Mouse (Mus musculus): ENCODE measurements at regions not wholly inside any gene's neighbourhood (a gene's known extent, or its start where the extent isn't known, plus 50 kb on each side); places are given as distances from the start of the nearest gene placed in this dataset.

GRCm38 (mm10) chr13:102576871-102577662 lies 116.3 kb upstream of the Cd180 start:
- H3K27ac ChIP-seq (ENCODE audit: low read depth), result no peak overlapping the region
- H3K4me1 ChIP-seq (ENCODE audit: insufficient read depth), result no peaks in the 10 kb centered on the region
- H3K9me3 ChIP-seq (ENCODE audit: low read length), result no peaks in the 10 kb centered on the region
- no peaks in the 10 kb centered on the region for H3K27me3 ChIP-seq (ENCODE audit: insufficient read depth, low read length)
- ATAC-seq (no peak), DNase-seq (no peak)
- no peak overlapping the region for H3K4me3 ChIP-seq (ENCODE audit: low read depth, low read length)
- TF ChIP-seq CTCF (IDR thresholded peaks at IDR 0.05; ENCODE audit: low read depth) (no peak), EP300 (IDR thresholded peaks at IDR 0.05; ENCODE audit: low read depth) (no peak)
- 80% methylated on average over 7 of the region's 7 CpGs for whole genome bisulfite sequencing (ENCODE audit: insufficient replicate concordance)
- H3K36me3 ChIP-seq (replicated peaks; ENCODE audit: insufficient read depth, low read length), result no peaks in the 10 kb centered on the region
- H3K4me2 ChIP-seq (ENCODE audit: low read depth, low read length), result no peak overlapping the region
- no peak overlapping the region for H3K9ac ChIP-seq (replicated peaks)

DNA sequence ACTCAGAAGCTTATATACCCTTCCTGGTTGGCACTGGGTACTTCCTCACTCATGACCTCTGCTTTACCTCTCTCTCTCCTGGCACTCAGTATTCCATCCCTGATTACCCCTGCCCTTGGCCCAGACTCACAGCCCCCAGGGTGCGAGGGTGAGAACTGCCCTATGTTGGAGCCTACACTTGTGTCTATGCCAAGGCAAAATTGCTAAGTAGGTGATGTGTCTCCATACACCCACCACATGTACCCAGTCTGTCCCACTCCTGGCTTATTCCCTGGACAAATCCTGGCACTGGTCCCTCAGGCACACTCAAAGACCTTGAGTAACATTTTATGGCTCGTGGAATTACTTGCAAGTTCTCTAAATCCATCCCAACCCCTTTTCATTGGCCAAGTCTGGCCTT lies 114.5 kb upstream of the Cd180 start:
- no peaks in the 10 kb centered on the region for H3K27me3 ChIP-seq (ENCODE audit: insufficient read depth, low read length)
- H3K27ac ChIP-seq (ENCODE audit: low read depth), result no peak overlapping the region
- no peak overlapping the region for H3K4me2 ChIP-seq (ENCODE audit: low read depth, low read length)
- WGBS (ENCODE audit: insufficient replicate concordance), result 68% methylated on average over 2 of the region's 2 CpGs
- no peak overlapping the region for H3K4me3 ChIP-seq (ENCODE audit: low read depth, low read length)
- H3K4me1 ChIP-seq (ENCODE audit: insufficient read depth), result peaks cover 5% of the 10 kb centered on the region; the same call in 1 of the 2 replicates
- DNase-seq (no peak), ATAC-seq (no peak)
- H3K9ac ChIP-seq (replicated peaks), result no peak overlapping the region
- no peaks in the 10 kb centered on the region for H3K9me3 ChIP-seq (ENCODE audit: low read length)
- H3K36me3 ChIP-seq (replicated peaks; ENCODE audit: insufficient read depth, low read length), result no peaks in the 10 kb centered on the region
- TF ChIP-seq EP300 (IDR thresholded peaks at IDR 0.05; ENCODE audit: low read depth), result no peak
- no peak for TF ChIP-seq CTCF (IDR thresholded peaks at IDR 0.05; ENCODE audit: low read depth)

DNA sequence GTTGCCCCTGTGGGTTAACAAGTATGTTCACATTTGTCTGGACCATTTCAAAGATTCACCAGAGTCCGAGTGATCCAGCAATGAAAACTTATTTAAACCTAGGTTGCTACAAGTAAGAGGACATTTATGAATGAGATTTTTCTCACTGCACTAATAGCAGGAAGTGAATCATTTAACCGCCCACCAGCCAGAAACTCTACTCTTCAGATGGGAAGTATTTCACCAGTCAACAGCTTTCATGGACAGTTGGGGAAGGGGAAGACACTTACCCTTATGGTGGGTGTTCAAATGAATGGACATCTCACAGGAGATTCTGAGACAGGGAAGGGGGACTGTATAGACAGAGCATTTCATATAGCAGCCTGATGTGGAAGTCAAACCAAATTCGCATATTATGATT lies 113.7 kb upstream of the Cd180 start:
- H3K4me3 ChIP-seq (ENCODE audit: low read depth, low read length), result no peak overlapping the region
- no peaks in the 10 kb centered on the region for H3K36me3 ChIP-seq (replicated peaks; ENCODE audit: insufficient read depth, low read length)
- WGBS (ENCODE audit: insufficient replicate concordance), result 71% methylated on average over 3 of the region's 3 CpGs
- H3K4me1 ChIP-seq (ENCODE audit: insufficient read depth), result peaks cover 5% of the 10 kb centered on the region; the same call in 1 of the 2 replicates
- TF ChIP-seq EP300 (IDR thresholded peaks at IDR 0.05; ENCODE audit: low read depth) (no peak), CTCF (IDR thresholded peaks at IDR 0.05; ENCODE audit: low read depth) (no peak)
- DNase-seq (no peak), ATAC-seq (no peak)
- H3K9ac ChIP-seq (replicated peaks), result no peak overlapping the region
- no peaks in the 10 kb centered on the region for H3K9me3 ChIP-seq (ENCODE audit: low read length)
- H3K4me2 ChIP-seq (ENCODE audit: low read depth, low read length), result no peak overlapping the region
- no peaks in the 10 kb centered on the region for H3K27me3 ChIP-seq (ENCODE audit: insufficient read depth, low read length)
- no peak overlapping the region for H3K27ac ChIP-seq (ENCODE audit: low read depth)

GRCm38 (mm10) chr13:102583984-102584645 lies 109.2 kb upstream of the Cd180 start:
- no peak for DNase-seq
- no peaks in the 10 kb centered on the region for H3K27me3 ChIP-seq (ENCODE audit: insufficient read depth, low read length)
- no peak overlapping the region for H3K27ac ChIP-seq (ENCODE audit: low read depth)
- H3K4me1 ChIP-seq (ENCODE audit: insufficient read depth), result peaks cover 5% of the 10 kb centered on the region; the same call in 1 of the 2 replicates
- ATAC-seq, result no peak
- no peak overlapping the region for H3K4me2 ChIP-seq (ENCODE audit: low read depth, low read length)
- no peaks in the 10 kb centered on the region for H3K36me3 ChIP-seq (replicated peaks; ENCODE audit: insufficient read depth, low read length)
- no peak overlapping the region for H3K4me3 ChIP-seq (ENCODE audit: low read depth, low read length)
- H3K9ac ChIP-seq (replicated peaks), result no peak overlapping the region
- no peaks in the 10 kb centered on the region for H3K9me3 ChIP-seq (ENCODE audit: low read length)
- TF ChIP-seq EP300 (IDR thresholded peaks at IDR 0.05; ENCODE audit: low read depth) (no peak), CTCF (IDR thresholded peaks at IDR 0.05; ENCODE audit: low read depth) (no peak)
- 65% methylated on average over 12 of the region's 12 CpGs for WGBS (ENCODE audit: insufficient replicate concordance)

DNA sequence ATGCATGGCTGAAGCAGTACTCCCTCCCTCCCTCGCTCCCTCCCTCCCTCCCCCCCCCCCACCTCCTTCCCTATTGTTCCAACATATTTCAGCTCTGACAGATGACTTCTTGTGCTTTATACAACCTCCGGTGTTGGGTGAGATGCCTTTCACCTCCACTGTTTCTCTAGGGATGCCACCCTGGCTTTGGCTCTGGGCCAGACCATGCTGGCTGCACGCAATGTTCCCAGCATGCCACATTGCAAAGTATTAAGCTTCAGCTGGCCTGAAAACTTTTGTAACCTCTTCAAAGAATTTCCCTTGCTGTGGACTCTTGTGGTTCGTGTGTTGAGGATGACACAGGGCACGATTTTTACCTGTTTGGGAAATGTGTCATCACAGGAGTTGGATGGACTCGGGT lies 107.1 kb upstream of the Cd180 start:
- TF ChIP-seq EP300 (IDR thresholded peaks at IDR 0.05; ENCODE audit: low read depth) (no peak), CTCF (IDR thresholded peaks at IDR 0.05; ENCODE audit: low read depth) (no peak)

GRCm38 (mm10) chr13:102589680-102590435 lies 103.5 kb upstream of the Cd180 start:
- Histone ChIP-seq H3K9ac (replicated peaks) (no peak overlapping the region), H3K4me1 (ENCODE audit: insufficient read depth) (0 out of 2 replicates have a peak, but pooled peaks cover 5% of the 10 kb centered on the region), H3K4me3 (ENCODE audit: low read depth, low read length) (no peak overlapping the region), H3K4me2 (ENCODE audit: low read depth, low read length) (no peak overlapping the region), H3K9me3 (ENCODE audit: low read length) (no peaks in the 10 kb centered on the region), H3K27ac (ENCODE audit: low read depth) (no peak overlapping the region), H3K27me3 (ENCODE audit: insufficient read depth, low read length) (no peaks in the 10 kb centered on the region), H3K36me3 (replicated peaks; ENCODE audit: insufficient read depth, low read length) (no peaks in the 10 kb centered on the region)
- ATAC-seq (no peak), DNase-seq (no peak)
- no peak for TF ChIP-seq EP300 (IDR thresholded peaks at IDR 0.05; ENCODE audit: low read depth)
- no peak for TF ChIP-seq CTCF (IDR thresholded peaks at IDR 0.05; ENCODE audit: low read depth)
- 78% methylated on average over 18 of the region's 18 CpGs for WGBS (ENCODE audit: insufficient replicate concordance)

More for the DNA sequence above, 107.1 kb upstream of the Cd180 start:
- 67% methylated on average over 5 of the region's 6 CpGs for WGBS (ENCODE audit: insufficient replicate concordance)
- H3K9ac ChIP-seq (replicated peaks), result no peak overlapping the region
- ATAC-seq (no peak), DNase-seq (no peak)
- no peak overlapping the region for H3K27ac ChIP-seq (ENCODE audit: low read depth)
- no peak overlapping the region for H3K4me2 ChIP-seq (ENCODE audit: low read depth, low read length)
- H3K27me3 ChIP-seq (ENCODE audit: insufficient read depth, low read length), result no peaks in the 10 kb centered on the region
- H3K9me3 ChIP-seq (ENCODE audit: low read length), result no peaks in the 10 kb centered on the region
- no peak overlapping the region for H3K4me3 ChIP-seq (ENCODE audit: low read depth, low read length)
- H3K4me1 ChIP-seq (ENCODE audit: insufficient read depth), result peaks cover 5% of the 10 kb centered on the region; the same call in 1 of the 2 replicates
- H3K36me3 ChIP-seq (replicated peaks; ENCODE audit: insufficient read depth, low read length), result no peaks in the 10 kb centered on the region

Measured in liver, postnatal 0 days (tissue).